Mouse (Mus musculus): ENCODE data around the gene Pip4k2a. TPM values are rescaled to one million over a fixed set of nuclear protein-coding genes. Genes with fewer than 3 reads are reported as not detected.

Gene Pip4k2a
- polyA plus RNA-seq (2014; fragmentation: Nextera tagmentation; extraction: Ambion mirVana), result 8.8 and 9.3 TPM in 2 replicates

- WGBS, result under 1% methylated on average over 63 of the region's 66 CpGs
Observed at GRCm38 (mm10) chr2:18998054-18998478, at the start of gene Pip4k2a, which contains the start of gene 4930426L09Rik. TSS of gene Pip4k2a (minus strand) at chr2:18998126. TSS of gene 4930426L09Rik (plus strand) at chr2:18998343.

GRCm38 (mm10) chr2:19037907-19038570 lies 40.1 kb upstream of the Pip4k2a start:
- Histone ChIP-seq H3K9ac (ENCODE audit: low read length) (no peak overlapping the region), H3K27me3 (ENCODE audit: control insufficient read depth, insufficient read depth, low read length) (no peaks in the 10 kb centered on the region), H3K4me3 (ENCODE audit: low read depth, low read length) (no peak overlapping the region), H3K9me3 (ENCODE audit: control insufficient read depth, low read length) (no peaks in the 10 kb centered on the region), H3K27ac (replicated peaks; ENCODE audit: low read depth, low read length) (no peak overlapping the region), H3K4me2 (ENCODE audit: low read depth, severe bottlenecking) (no peak overlapping the region), H3K36me3 (ENCODE audit: control insufficient read depth, insufficient read depth, low read length) (no peaks in the 10 kb centered on the region), H3K4me1 (ENCODE audit: control insufficient read depth, insufficient read depth, low read length) (no peaks in the 10 kb centered on the region)
- no peak for DNase-seq (ENCODE audit: low spot score)
- WGBS, result 74% methylated on average over 4 of the region's 4 CpGs
- no peak for ATAC-seq (ENCODE audit: insufficient number of reproducible peaks, low FRiP score, low TSS enrichment, low read depth)

More at GRCm38 (mm10) chr2:18998054-18998478, at the start of gene Pip4k2a, which contains the start of gene 4930426L09Rik:
- ATAC-seq (ENCODE audit: insufficient number of reproducible peaks, low FRiP score, low TSS enrichment, low read depth) (peak; percentile 95), DNase-seq (ENCODE audit: low spot score) (peak; percentile 91)
- H3K4me1 ChIP-seq (ENCODE audit: control insufficient read depth, insufficient read depth, low read length), result peaks cover 16% of the 10 kb centered on the region
- no peaks in the 10 kb centered on the region for H3K9me3 ChIP-seq (ENCODE audit: control insufficient read depth, low read length)
- H3K36me3 ChIP-seq (ENCODE audit: control insufficient read depth, insufficient read depth, low read length), result no peaks in the 10 kb centered on the region
- H3K4me3 ChIP-seq (ENCODE audit: low read depth, low read length), result peak within 1 kb of the TSS; percentile 72
- no peaks in the 10 kb centered on the region for H3K27me3 ChIP-seq (ENCODE audit: control insufficient read depth, insufficient read depth, low read length)
- peak within 1 kb of the TSS; percentile 75 for H3K4me2 ChIP-seq (ENCODE audit: low read depth, severe bottlenecking)
- H3K9ac ChIP-seq (ENCODE audit: low read length), result peak within 1 kb of the TSS; percentile 73
- peak within 1 kb of the TSS; percentile 22; the same call in 1 of the 2 replicates for H3K27ac ChIP-seq (replicated peaks; ENCODE audit: low read depth, low read length)

GRCm38 (mm10) chr2:19037430-19037829 lies 39.5 kb upstream of the Pip4k2a start:
- Histone ChIP-seq H3K27ac (replicated peaks; ENCODE audit: low read depth, low read length) (no peak overlapping the region), H3K9ac (ENCODE audit: low read length) (no peak overlapping the region), H3K4me3 (ENCODE audit: low read depth, low read length) (no peak overlapping the region), H3K4me1 (ENCODE audit: control insufficient read depth, insufficient read depth, low read length) (no peaks in the 10 kb centered on the region), H3K9me3 (ENCODE audit: control insufficient read depth, low read length) (no peaks in the 10 kb centered on the region), H3K4me2 (ENCODE audit: low read depth, severe bottlenecking) (no peak overlapping the region), H3K27me3 (ENCODE audit: control insufficient read depth, insufficient read depth, low read length) (no peaks in the 10 kb centered on the region), H3K36me3 (ENCODE audit: control insufficient read depth, insufficient read depth, low read length) (no peaks in the 10 kb centered on the region)
- no peak for DNase-seq (ENCODE audit: low spot score)
- WGBS, result 74% methylated on average over 4 of the region's 4 CpGs
- ATAC-seq (ENCODE audit: insufficient number of reproducible peaks, low FRiP score, low TSS enrichment, low read depth), result no peak

- 91% methylated on average over 2 of the region's 2 CpGs for WGBS
- no peak for ATAC-seq (ENCODE audit: insufficient number of reproducible peaks, low FRiP score, low TSS enrichment, low read depth)
- H3K27ac ChIP-seq (replicated peaks; ENCODE audit: low read depth, low read length), result no peak overlapping the region
- H3K4me1 ChIP-seq (ENCODE audit: control insufficient read depth, insufficient read depth, low read length), result no peaks in the 10 kb centered on the region
- no peaks in the 10 kb centered on the region for H3K9me3 ChIP-seq (ENCODE audit: control insufficient read depth, low read length)
- H3K4me2 ChIP-seq (ENCODE audit: low read depth, severe bottlenecking), result no peak overlapping the region
- H3K27me3 ChIP-seq (ENCODE audit: control insufficient read depth, insufficient read depth, low read length), result no peaks in the 10 kb centered on the region
- no peak for DNase-seq (ENCODE audit: low spot score)
- no peaks in the 10 kb centered on the region for H3K36me3 ChIP-seq (ENCODE audit: control insufficient read depth, insufficient read depth, low read length)
- no peak overlapping the region for H3K9ac ChIP-seq (ENCODE audit: low read length)
- no peak overlapping the region for H3K4me3 ChIP-seq (ENCODE audit: low read depth, low read length)
Observed at GRCm38 (mm10) chr2:19024807-19025206, 26.9 kb upstream of the Pip4k2a start.

- WGBS, result 77% methylated on average over 2 of the region's 2 CpGs
- H3K27me3 ChIP-seq (ENCODE audit: control insufficient read depth, insufficient read depth, low read length), result no peaks in the 10 kb centered on the region
Observed at GRCm38 (mm10) chr2:19018034-19018433, 20.1 kb upstream of the Pip4k2a start.

GRCm38 (mm10) chr2:19016839-19017238 lies 18.9 kb upstream of the Pip4k2a start:
- WGBS, result 88% methylated on average over 1 of the region's 1 CpGs

More at GRCm38 (mm10) chr2:19018034-19018433, 20.1 kb upstream of the Pip4k2a start:
- Histone ChIP-seq H3K9ac (ENCODE audit: low read length) (no peak overlapping the region), H3K4me2 (ENCODE audit: low read depth, severe bottlenecking) (no peak overlapping the region), H3K27ac (replicated peaks; ENCODE audit: low read depth, low read length) (no peak overlapping the region), H3K36me3 (ENCODE audit: control insufficient read depth, insufficient read depth, low read length) (no peaks in the 10 kb centered on the region), H3K9me3 (ENCODE audit: control insufficient read depth, low read length) (no peaks in the 10 kb centered on the region), H3K4me3 (ENCODE audit: low read depth, low read length) (no peak overlapping the region), H3K4me1 (ENCODE audit: control insufficient read depth, insufficient read depth, low read length) (no peaks in the 10 kb centered on the region)
- no peak for ATAC-seq (ENCODE audit: insufficient number of reproducible peaks, low FRiP score, low TSS enrichment, low read depth)
- DNase-seq (ENCODE audit: low spot score), result no peak

GRCm38 (mm10) chr2:19016348-19016747 lies 18.4 kb upstream of the Pip4k2a start:
- no peak overlapping the region for H3K27ac ChIP-seq (replicated peaks; ENCODE audit: low read depth, low read length)
- H3K9ac ChIP-seq (ENCODE audit: low read length), result no peak overlapping the region
- ATAC-seq (ENCODE audit: insufficient number of reproducible peaks, low FRiP score, low TSS enrichment, low read depth), result no peak
- H3K4me1 ChIP-seq (ENCODE audit: control insufficient read depth, insufficient read depth, low read length), result no peaks in the 10 kb centered on the region
- H3K4me2 ChIP-seq (ENCODE audit: low read depth, severe bottlenecking), result no peak overlapping the region
- no peak for DNase-seq (ENCODE audit: low spot score)
- no peaks in the 10 kb centered on the region for H3K9me3 ChIP-seq (ENCODE audit: control insufficient read depth, low read length)
- H3K36me3 ChIP-seq (ENCODE audit: control insufficient read depth, insufficient read depth, low read length), result no peaks in the 10 kb centered on the region
- no peaks in the 10 kb centered on the region for H3K27me3 ChIP-seq (ENCODE audit: control insufficient read depth, insufficient read depth, low read length)
- 83% methylated on average over 5 of the region's 5 CpGs for WGBS
- no peak overlapping the region for H3K4me3 ChIP-seq (ENCODE audit: low read depth, low read length)

More at GRCm38 (mm10) chr2:19016839-19017238, 18.9 kb upstream of the Pip4k2a start:
- H3K36me3 ChIP-seq (ENCODE audit: control insufficient read depth, insufficient read depth, low read length), result no peaks in the 10 kb centered on the region
- DNase-seq (ENCODE audit: low spot score) (no peak), ATAC-seq (ENCODE audit: insufficient number of reproducible peaks, low FRiP score, low TSS enrichment, low read depth) (no peak)
- H3K27ac ChIP-seq (replicated peaks; ENCODE audit: low read depth, low read length), result no peak overlapping the region
- H3K4me1 ChIP-seq (ENCODE audit: control insufficient read depth, insufficient read depth, low read length), result no peaks in the 10 kb centered on the region
- no peaks in the 10 kb centered on the region for H3K9me3 ChIP-seq (ENCODE audit: control insufficient read depth, low read length)
- H3K4me2 ChIP-seq (ENCODE audit: low read depth, severe bottlenecking), result no peak overlapping the region
- no peak overlapping the region for H3K4me3 ChIP-seq (ENCODE audit: low read depth, low read length)
- no peak overlapping the region for H3K9ac ChIP-seq (ENCODE audit: low read length)
- H3K27me3 ChIP-seq (ENCODE audit: control insufficient read depth, insufficient read depth, low read length), result no peaks in the 10 kb centered on the region

GRCm38 (mm10) chr2:19011443-19011842 lies 13.5 kb upstream of the Pip4k2a start:
- no peak overlapping the region for H3K9ac ChIP-seq (ENCODE audit: low read length)
- H3K4me1 ChIP-seq (ENCODE audit: control insufficient read depth, insufficient read depth, low read length), result no peaks in the 10 kb centered on the region
- ATAC-seq (ENCODE audit: insufficient number of reproducible peaks, low FRiP score, low TSS enrichment, low read depth) (no peak), DNase-seq (ENCODE audit: low spot score) (no peak)
- no peak overlapping the region for H3K4me2 ChIP-seq (ENCODE audit: low read depth, severe bottlenecking)
- no peaks in the 10 kb centered on the region for H3K9me3 ChIP-seq (ENCODE audit: control insufficient read depth, low read length)
- no peaks in the 10 kb centered on the region for H3K27me3 ChIP-seq (ENCODE audit: control insufficient read depth, insufficient read depth, low read length)
- no peak overlapping the region for H3K4me3 ChIP-seq (ENCODE audit: low read depth, low read length)
- H3K36me3 ChIP-seq (ENCODE audit: control insufficient read depth, insufficient read depth, low read length), result no peaks in the 10 kb centered on the region
- 79% methylated on average over 6 of the region's 6 CpGs for WGBS
- no peak overlapping the region for H3K27ac ChIP-seq (replicated peaks; ENCODE audit: low read depth, low read length)

Measured in limb, embryonic 11.5 days (tissue).